Mouse (Mus musculus) cerebral cortex, adult 2 months (tissue): ENCODE results near the gene Cldn14.

Experiments
- WGBS: fragments of 180-500 bp; shearing (Covaris S2); methylation state at CpG from one replicate; pipeline ENCODE4 v1.1.7; 2018; 5-methylcytosine and 5-hydroxymethylcytosine counted together

The Cldn14 gene

GRCm38 (mm10) chr16:93912808-93913207 lies 95.8 kb downstream of the Cldn14 start:
- 75% methylated on average over 3 of the region's 3 CpGs for WGBS

GRCm38 (mm10) chr16:93912158-93912557 lies 96.5 kb downstream of the Cldn14 start:
- 49% methylated on average over 5 of the region's 5 CpGs for WGBS

- 75% methylated on average over 28 of the region's 28 CpGs for WGBS
These were observed 97.6 kb downstream of the Cldn14 start for GRCm38 (mm10) chr16:93910735-93911665.

GRCm38 (mm10) chr16:93909936-93910335 lies 98.7 kb downstream of the Cldn14 start:
- WGBS, result 88% methylated on average over 3 of the region's 3 CpGs

GRCm38 (mm10) chr16:93908196-93908595 lies 100.4 kb downstream of the Cldn14 start:
- WGBS, result 95% methylated on average over 8 of the region's 8 CpGs

- WGBS, result 82% methylated on average over 5 of the region's 5 CpGs
These were observed 100.9 kb downstream of the Cldn14 start for GRCm38 (mm10) chr16:93907761-93908160.

GRCm38 (mm10) chr16:93906156-93907014 lies 102.3 kb downstream of the Cldn14 start:
- 41% methylated on average over 11 of the region's 11 CpGs for WGBS

- WGBS, result 86% methylated on average over 6 of the region's 6 CpGs
These were observed 105.6 kb downstream of the Cldn14 start for GRCm38 (mm10) chr16:93903027-93903426.

GRCm38 (mm10) chr16:93893285-93893684 lies 115.4 kb downstream of the Cldn14 start:
- WGBS, result 41% methylated on average over 5 of the region's 5 CpGs

- WGBS, result 92% methylated on average over 12 of the region's 12 CpGs
These were observed 117.6 kb downstream of the Cldn14 start for GRCm38 (mm10) chr16:93890948-93891604.

GRCm38 (mm10) chr16:93888481-93888880 lies 120.2 kb downstream of the Cldn14 start:
- 96% methylated on average over 6 of the region's 6 CpGs for WGBS

- 60% methylated on average over 5 of the region's 5 CpGs for WGBS
These were observed 123.9 kb downstream of the Cldn14 start for GRCm38 (mm10) chr16:93884722-93885113.

GRCm38 (mm10) chr16:93884086-93884721 lies 124.4 kb downstream of the Cldn14 start:
- 2% methylated on average over 43 of the region's 43 CpGs for WGBS

GRCm38 (mm10) chr16:93883423-93884085 lies 125.1 kb downstream of the Cldn14 start, which contains the start of gene Chaf1b:
Gene Chaf1b (plus strand): TSS chr16:93883901.
- WGBS, result under 1% methylated on average over 54 of the region's 54 CpGs

- 78% methylated on average over 6 of the region's 6 CpGs for WGBS
These were observed 130.8 kb downstream of the Cldn14 start for GRCm38 (mm10) chr16:93877612-93878380.

- 92% methylated on average over 13 of the region's 13 CpGs for WGBS
These were observed 133.8 kb downstream of the Cldn14 start for GRCm38 (mm10) chr16:93874841-93875240.
